Mouse (Mus musculus) 416B (cell line): ENCODE data around the gene Hdac1.

ENCODE experiments used
- DNase-seq: peaks from one replicate; pipeline ENCODE4 v3.0.0; 2011; ENCODE audit warnings: low read depth

The Hdac1 gene

GRCm38 (mm10) chr4:129511413-129512096 lies 31.0 kb downstream of the Hdac1 start:
- DNase-seq, result no peak

DNA sequence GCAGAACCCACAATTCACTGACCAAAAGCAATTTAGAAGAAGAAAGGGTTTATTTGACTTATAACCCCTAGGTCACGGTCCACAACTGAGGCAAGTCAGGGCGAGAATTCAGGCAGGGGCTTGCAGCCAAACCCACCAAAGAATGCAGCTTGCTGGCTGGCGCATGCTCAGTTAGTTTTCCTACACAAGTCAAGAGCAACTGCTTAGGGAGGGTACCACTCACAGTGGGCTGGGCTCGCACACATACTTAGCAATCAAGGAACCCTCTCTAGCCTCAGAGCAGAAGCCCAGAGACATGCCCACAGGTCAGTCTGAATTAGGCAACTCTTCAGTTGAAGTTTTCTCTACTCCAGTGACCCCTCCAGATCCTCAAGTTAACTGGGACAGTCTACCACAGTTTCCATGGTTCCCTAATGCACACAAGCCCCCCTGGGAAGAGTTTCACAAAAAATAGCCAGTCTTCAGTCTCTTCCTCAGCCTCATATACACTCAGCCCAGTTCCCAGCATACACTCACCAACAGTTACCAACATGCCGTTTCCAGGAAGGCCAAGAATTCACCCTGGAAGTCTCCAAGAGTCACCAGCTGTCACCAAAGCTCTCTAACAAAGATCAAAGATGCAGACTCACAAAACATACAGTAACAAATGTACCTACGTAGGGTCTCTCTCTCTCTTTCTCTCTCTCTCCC lies 31.6 kb downstream of the Hdac1 start:
- no peak for DNase-seq

- no peak for DNase-seq
These were observed 32.9 kb downstream of the Hdac1 start for GRCm38 (mm10) chr4:129509650-129510049.

- DNase-seq, result no peak
These were observed 33.5 kb downstream of the Hdac1 start for GRCm38 (mm10) chr4:129508834-129509600.

GRCm38 (mm10) chr4:129508237-129508515 lies 34.3 kb downstream of the Hdac1 start:
- DNase-seq, result no peak

GRCm38 (mm10) chr4:129507434-129508236 lies 34.9 kb downstream of the Hdac1 start:
- DNase-seq, result no peak

DNA sequence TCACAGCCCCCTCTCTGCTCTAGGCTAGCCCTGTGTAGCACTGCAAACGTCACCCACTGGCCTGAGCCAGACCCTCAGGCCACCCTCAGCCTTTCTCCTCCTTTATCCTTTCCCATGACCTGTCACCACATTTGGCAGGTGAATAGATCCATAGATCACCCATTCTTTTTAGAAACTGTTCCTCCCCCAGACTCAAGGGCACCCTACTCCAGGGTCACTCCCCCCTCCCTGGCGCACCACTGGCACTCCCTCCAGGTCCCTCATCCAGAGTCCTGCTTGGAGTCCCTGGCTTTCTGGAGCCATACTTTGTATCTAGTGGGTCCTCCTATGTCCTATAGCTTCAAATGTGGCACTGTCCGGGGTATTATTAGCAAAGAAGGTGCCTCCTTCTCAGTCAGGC lies 37.0 kb downstream of the Hdac1 start:
- DNase-seq, result no peak

DNA sequence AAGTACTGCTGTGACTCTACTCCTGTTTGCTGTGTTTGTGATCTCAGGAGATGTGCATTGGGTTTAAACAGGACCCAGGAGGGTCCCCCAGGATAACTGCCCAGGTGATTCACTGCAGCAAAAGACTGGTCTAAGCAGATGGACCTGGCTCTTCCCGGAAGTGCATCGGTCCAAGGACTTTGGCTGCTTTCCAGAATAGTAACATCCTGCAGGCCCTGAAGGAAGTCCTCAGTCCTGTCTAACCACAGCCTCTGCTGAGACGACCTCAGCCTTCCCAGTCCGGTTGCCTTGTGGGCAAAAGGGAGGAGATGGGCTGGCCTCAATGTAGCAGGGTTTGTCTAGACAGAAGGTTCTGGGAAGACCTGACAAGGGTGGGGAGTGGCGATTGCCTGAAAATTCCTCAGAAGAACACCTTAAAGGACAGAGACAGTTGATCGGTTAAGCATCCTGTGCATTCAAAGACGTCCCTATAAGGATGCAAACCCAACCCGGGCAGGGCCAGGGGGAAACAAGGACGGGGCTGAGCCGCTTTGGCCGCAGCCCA lies 39.5 kb downstream of the Hdac1 start:
- DNase-seq, result peak; percentile 80

DNA sequence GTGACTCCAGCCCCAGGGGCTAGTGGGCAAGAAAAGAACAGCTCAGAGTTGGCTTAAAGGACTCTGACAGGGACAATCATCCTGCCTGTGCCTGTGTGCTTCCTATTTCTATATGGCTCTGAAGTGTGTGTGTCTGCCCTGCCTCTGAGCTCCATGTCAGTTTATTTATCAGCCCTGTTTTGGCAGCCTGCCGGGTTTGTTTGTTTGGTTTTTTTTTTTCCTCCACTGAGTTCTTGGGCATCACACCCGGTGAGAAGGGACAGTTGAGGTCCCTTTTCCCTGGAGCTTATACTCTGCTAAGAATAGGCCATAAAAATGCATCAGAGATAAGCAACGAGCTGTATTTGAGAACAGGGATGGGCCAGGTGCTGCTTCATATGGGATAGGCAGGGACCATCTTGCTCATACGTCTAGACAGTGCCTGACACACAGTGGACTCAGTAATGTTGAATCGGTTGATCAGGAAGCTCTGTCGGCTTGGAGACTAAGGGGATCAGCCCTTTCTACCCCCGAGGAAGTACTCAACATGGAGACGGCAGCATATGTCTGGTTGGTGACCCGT lies 40.1 kb downstream of the Hdac1 start:
- no peak for DNase-seq

GRCm38 (mm10) chr4:129500607-129501566 lies 41.6 kb downstream of the Hdac1 start:
- peak; percentile 91 for DNase-seq

DNA sequence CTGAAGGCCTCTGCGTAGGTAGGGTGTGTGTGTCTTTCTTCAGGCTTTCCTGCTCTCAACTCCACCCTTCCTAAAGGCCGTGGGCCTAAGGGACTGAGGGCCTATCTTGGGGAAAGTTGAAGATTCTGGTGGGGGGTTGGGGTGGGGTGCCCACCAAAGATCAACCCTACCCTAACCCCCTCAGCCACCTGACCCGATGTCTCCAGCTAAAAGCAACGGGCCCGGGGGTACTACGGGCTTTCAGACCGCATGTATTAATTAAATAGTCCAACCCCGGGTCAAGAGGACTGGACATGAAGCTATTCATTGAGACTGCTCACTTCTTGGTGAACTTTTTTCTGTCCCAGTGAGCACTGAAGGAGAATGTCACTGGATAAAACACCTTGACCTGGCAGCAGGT lies 42.5 kb downstream of the Hdac1 start:
- DNase-seq, result no peak

DNA sequence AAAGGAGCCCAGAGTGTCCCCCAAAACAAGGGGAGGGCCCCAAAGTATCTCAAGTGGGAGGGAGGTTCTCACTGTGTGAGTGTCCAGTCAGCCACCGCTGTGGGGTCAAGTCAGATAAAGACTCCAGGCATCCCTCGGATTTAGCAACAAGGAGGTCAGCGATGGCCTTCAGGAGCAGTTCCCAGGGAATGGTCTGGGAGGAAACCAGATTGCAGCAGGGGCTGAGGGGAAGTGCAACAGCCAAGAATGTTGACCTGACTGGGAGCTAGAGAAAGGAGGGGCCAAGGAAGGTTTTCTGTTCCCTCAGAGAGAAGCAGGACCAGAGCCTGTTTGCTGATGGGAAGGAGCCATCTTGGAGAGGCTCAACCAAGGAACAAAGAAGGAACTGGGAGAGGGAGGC lies 43.6 kb downstream of the Hdac1 start:
- no peak for DNase-seq

GRCm38 (mm10) chr4:129496631-129497030 lies 45.9 kb downstream of the Hdac1 start:
- DNase-seq, result peak; percentile 63

DNA sequence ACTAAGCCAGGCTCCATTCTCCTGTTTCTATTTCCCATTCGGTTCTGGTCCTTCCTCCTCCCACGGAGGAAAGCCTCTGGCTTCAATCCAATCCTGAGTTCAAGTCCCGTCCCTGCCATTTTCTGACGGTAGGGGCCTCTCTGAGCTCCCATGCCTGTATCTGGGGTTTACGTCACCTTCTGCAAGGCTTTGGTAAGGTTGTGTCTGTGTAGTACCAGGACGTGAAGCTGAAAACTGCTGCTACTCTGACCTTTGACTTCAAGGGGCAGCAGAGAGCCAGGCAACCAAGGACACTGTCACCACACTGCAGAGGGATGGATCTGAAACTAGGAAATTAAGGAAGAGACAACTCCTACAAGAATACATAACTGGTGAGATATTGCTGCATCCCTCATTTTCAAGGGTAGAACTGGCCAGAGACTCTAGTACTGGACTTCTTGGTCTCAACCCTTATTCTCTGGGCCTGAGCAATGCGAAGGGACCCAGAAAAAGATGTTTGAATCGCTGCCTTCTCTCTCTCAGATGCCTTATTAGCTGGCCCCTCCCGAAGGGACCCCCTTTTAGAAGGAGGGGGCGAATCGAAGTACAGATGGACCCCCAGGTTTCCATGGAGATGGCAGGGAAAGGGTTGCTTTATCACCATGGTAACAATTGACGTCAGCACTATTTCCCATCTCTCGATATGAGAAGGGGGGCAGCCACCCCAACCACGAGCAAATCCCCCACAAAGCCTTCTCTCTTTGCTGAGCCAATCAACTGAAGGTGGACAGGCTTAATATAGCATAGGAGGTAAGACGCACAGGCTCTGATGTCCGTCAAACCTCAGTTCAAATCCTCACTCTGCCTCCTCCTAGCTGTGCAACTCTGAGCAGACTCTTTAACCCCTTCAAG lies 46.6 kb downstream of the Hdac1 start:
- peak; percentile 87 for DNase-seq

DNA sequence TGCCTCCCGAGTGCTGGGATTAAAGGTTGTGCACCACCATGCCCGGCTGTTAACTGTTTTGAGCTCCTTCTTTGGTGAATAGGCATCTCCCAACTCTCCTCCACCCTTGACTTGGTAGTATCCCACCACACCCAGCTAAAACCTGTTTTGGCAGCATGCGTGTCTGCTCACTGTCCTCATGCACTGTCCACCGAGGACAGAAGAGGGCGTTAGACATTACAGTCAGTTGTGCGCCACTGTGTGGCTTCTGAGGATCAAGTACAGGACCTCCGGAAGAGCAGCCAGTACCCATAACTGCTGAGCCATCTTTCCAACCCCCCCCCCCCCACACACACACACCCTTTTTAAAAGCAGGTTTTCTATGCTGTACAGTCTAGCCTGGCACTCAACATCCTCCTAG lies 47.8 kb downstream of the Hdac1 start:
- peak; percentile 73 for DNase-seq

DNA sequence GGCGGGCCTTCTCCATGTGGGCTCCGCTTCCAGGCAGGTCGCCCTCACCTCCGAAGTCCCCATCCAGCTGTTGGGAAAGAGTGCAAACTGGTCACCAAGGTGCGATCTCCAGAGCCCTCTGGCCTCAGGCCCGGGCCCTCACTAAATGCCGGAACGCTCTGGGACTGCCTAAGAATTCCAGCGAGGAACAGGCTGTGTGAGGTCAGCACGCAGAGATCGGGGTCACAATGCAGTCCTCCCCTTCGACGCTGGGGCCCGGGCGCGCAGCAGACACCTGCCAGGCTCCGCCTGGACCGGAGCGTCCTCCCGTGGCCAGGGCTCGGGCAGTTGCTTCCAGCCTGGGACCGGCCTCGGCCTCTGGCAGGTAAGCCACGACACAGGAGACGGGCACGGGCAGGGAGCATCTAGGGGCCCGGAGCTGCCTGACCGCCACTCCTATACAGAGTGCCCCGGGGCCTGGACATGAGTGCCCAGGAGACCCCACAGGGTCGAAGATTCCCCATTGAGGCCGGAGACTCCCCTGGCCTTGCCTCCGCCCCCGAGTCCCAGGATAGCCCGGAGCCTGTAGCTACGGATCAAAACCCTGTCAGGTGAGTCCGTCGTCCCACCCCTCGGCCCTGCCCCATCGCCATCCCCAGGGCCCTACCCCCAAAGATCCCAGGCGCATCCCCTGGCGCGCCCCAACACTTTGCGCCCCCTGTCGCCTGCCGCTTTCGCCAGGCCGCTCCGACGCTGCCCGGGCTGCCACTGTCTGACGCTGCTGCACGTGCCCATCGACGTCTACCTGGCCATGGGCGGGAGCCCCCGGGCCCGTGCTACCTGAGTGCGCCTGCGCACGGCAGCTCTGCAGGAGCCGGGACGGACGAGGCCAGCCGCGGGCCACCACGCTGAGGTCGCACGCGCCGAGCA lies 51.3 kb downstream of the Hdac1 start, which contains the start of the genes Tssk3 and Fam229a:
Gene Tssk3, minus strand, starts transcription at position 51 of the 909 bp plus-strand sequence.
Gene Fam229a, plus strand, starts transcription at position 219 of the 909 bp plus-strand sequence.
- no peak for DNase-seq

DNA sequence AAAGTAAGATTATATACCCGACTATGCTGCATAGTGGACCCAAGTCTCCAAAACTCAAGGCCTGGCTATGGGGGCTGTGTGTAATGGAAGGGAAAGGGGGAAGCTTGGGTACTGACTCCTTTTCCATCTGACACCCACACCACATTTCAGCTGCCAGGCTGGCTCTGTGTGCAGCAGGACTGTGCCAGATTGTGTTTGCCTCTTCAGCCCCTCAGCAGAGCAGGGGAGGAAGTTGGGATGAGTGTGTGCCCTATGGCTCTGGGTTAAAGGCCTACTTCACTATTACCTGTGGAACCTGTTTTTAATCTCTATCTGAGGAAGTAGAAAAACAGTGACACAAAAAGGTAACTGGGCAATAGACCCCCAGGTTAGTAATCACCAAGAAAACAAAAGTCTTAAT lies 61.4 kb downstream of the Hdac1 start:
- no peak for DNase-seq

DNA sequence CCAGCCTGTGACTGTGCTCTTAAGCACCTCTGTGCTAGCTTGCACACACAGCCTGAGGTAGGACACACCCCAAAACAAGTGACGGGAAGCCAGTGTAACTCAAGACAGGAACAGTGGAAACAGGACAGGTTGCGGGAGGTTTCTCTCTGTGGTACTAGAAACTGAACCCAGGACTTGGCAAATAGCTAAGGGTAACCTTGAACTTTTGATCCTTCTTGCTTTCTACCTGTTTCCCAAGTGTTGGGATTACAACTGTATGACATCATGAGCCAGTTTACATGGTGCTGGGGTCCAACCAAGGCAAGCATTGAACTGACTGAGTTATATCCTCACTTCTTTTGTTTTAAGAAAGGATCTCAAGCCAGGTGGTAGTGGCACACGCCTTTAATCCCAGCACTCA lies 62.6 kb downstream of the Hdac1 start:
- no peak for DNase-seq
